Mouse (Mus musculus) right cerebral cortex, adult 18-20 months (tissue): ENCODE measurements at regions not wholly inside any gene's neighbourhood (a gene's known extent, or its start where the extent isn't known, plus 50 kb on each side); places are given as distances from the start of the nearest gene placed in this dataset.

ENCODE experiments used
- DNase-seq: peaks from one replicate; pipeline ENCODE4 v3.0.0; 2022; ENCODE audit warnings: mixed read lengths

- no peak for DNase-seq
Measured at GRCm38 (mm10) chr6:61127238-61127637, 52.9 kb upstream of the Ccser1 start.

DNA sequence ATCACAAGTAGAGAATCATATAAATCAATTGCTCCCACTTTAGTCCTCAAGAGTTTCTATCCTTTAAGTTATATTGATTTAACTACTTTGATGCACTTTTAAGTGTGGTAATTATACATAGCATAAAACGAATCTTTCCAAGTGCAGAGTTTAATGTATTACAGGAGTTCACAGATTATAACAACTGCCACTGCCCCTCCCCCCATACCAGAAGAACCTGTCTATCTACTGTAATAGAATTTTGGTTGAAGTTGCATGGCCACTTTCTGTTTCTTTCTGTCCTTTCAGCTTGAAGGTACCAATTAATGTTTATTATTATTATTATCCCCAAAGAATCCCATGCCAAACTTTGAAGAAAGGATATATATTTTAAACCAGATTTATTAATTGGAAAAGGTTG is 51.9 kb upstream of the Ccser1 start:
- no peak for DNase-seq
